Mouse (Mus musculus): ENCODE results near the gene Kap.
A peak's percentile ranks its signal among the peaks of the same experiment; 100 is the strongest.

DNA sequence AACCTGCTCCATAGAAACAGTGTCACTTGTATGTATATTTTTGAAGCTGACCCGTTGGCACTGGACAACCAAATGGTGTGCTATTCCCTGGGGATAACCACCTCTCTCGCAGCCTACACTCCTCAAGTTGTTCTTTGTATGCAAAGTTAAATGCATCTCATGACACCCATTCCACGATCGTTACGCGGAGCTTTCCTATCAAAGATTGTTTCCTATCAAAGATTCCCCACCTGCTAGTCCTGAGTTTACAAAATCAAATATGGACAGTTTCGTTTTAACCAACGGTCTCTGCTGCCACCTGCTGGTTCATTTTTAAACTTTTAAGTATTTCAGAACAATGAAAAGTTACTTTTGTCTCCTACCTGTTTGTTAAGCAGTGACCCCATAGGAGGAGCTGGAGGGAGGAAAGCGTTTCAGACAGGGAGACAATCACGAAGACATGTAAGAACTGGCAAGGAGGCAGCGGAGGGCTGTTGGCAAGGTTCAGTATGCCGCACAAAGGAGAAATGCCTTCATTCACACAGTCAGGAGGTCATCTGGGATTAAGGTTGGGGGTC lies 22.4 kb upstream of the Kap start:
- TF ChIP-seq CTCF (IDR thresholded peaks at IDR 0.05; ENCODE audit: extremely low read depth, insufficient read depth, low read length): peak; percentile 29; the same call in 1 of the 2 replicates
- no peak for TF ChIP-seq POLR2A (IDR thresholded peaks at IDR 0.05; ENCODE audit: extremely low read depth, insufficient read depth, low read length)

Measured in cortical plate, adult 2 months (tissue).